Mouse (Mus musculus): ENCODE data around the gene Ankrd26. TPM values are rescaled to one million over a fixed set of nuclear protein-coding genes. Genes with fewer than 3 reads are reported as not detected.
A peak's percentile ranks its signal among the peaks of the same experiment; 100 is the strongest.

Ankrd26 gene
- 20.5 and 21.6 TPM in 2 replicates for polyA plus RNA-seq (2015; fragmentation: Nextera tagmentation; extraction: Ambion mirVana)

- Histone ChIP-seq H3K9me3 (ENCODE audit: control insufficient read depth, low read length) (no peaks in the 10 kb centered on the region), H3K27ac (ENCODE audit: low read length) (peak within 1 kb of the TSS; percentile 54; the same call in 1 of the 2 replicates), H3K27me3 (replicated peaks; ENCODE audit: control insufficient read depth, insufficient read depth, low read length) (no peaks in the 10 kb centered on the region), H3K4me2 (ENCODE audit: low read length) (peak within 1 kb of the TSS; percentile 97), H3K4me3 (replicated peaks; ENCODE audit: low read length) (peak within 1 kb of the TSS; percentile 57), H3K36me3 (ENCODE audit: control insufficient read depth, insufficient read depth) (peaks cover 9% of the 10 kb centered on the region), H3K4me1 (replicated peaks; ENCODE audit: control insufficient read depth, insufficient read depth, low read length) (peaks cover 31% of the 10 kb centered on the region), H3K9ac (replicated peaks; ENCODE audit: low read depth, low read length) (peak within 1 kb of the TSS; percentile 70)
- peak; percentile 99 for ATAC-seq
- 4% methylated on average over 54 of the region's 54 CpGs for WGBS
Measured at GRCm38 (mm10) chr6:118561745-118562609, at the start of gene Ankrd26. Gene Ankrd26, minus strand, starts transcription at chr6:118562226.

GRCm38 (mm10) chr6:118608906-118609305 is 46.9 kb upstream of the Ankrd26 start:
- ATAC-seq, result no peak
- 63% methylated on average over 6 of the region's 6 CpGs for WGBS

DNA sequence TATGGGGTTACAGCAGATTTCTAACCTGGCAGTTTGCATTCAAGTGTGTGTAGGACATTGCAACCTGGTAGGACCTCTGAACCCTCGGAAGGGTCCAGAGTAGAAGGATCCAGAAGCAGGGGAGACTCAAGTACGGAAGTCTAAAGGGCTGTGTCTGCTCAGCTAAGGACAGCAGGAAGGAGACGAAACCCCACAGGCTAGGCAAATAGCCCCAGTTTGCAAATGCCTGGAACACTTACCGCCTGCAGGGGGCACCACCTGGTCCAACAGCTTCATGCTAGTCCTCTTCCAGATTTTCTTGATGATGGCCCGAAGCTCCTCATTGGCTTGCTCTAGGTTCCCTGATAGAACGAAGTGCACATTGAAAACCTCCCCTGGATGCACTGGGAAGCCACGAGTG is 43.9 kb upstream of the Ankrd26 start:
- Histone ChIP-seq H3K27me3 (replicated peaks; ENCODE audit: control insufficient read depth, insufficient read depth, low read length) (no peaks in the 10 kb centered on the region), H3K9me3 (ENCODE audit: control insufficient read depth, low read length) (no peaks in the 10 kb centered on the region), H3K36me3 (ENCODE audit: control insufficient read depth, insufficient read depth) (peaks cover 2% of the 10 kb centered on the region), H3K4me3 (replicated peaks; ENCODE audit: low read length) (no peak overlapping the region), H3K27ac (ENCODE audit: low read length) (no peak overlapping the region), H3K9ac (replicated peaks; ENCODE audit: low read depth, low read length) (no peak overlapping the region), H3K4me1 (replicated peaks; ENCODE audit: control insufficient read depth, insufficient read depth, low read length) (no peaks in the 10 kb centered on the region), H3K4me2 (ENCODE audit: low read length) (no peak overlapping the region)
- no peak for ATAC-seq
- 70% methylated on average over 7 of the region's 7 CpGs for WGBS

More at GRCm38 (mm10) chr6:118608906-118609305, 46.9 kb upstream of the Ankrd26 start:
- Histone ChIP-seq H3K36me3 (ENCODE audit: control insufficient read depth, insufficient read depth) (0 out of 2 replicates have a peak, but pooled peaks cover 2% of the 10 kb centered on the region), H3K27ac (ENCODE audit: low read length) (no peak overlapping the region), H3K27me3 (replicated peaks; ENCODE audit: control insufficient read depth, insufficient read depth, low read length) (no peaks in the 10 kb centered on the region), H3K9me3 (ENCODE audit: control insufficient read depth, low read length) (no peaks in the 10 kb centered on the region), H3K4me3 (replicated peaks; ENCODE audit: low read length) (no peak overlapping the region), H3K4me1 (replicated peaks; ENCODE audit: control insufficient read depth, insufficient read depth, low read length) (no peaks in the 10 kb centered on the region), H3K4me2 (ENCODE audit: low read length) (no peak overlapping the region), H3K9ac (replicated peaks; ENCODE audit: low read depth, low read length) (no peak overlapping the region)

DNA sequence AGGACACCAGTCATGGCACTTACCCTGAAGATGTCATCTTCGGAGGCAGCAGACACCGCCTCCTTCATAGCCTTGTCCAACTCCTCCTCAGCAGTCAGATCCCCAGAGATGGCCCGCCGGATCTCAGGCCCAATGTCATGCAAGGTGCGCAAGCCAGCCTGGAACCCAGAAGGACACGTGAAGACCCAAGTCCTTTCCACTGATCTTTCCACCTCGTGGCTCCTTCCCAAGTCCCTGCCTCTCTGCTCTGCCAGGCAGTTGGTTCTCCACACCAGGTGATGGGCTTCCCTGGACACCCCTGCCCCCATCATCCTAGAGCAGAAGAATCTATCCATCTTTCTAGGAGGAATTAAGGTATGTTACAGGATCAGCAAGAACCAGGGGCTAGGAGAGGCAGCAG is 41.8 kb upstream of the Ankrd26 start:
- peaks cover 2% of the 10 kb centered on the region for H3K36me3 ChIP-seq (ENCODE audit: control insufficient read depth, insufficient read depth)
- H3K27me3 ChIP-seq (replicated peaks; ENCODE audit: control insufficient read depth, insufficient read depth, low read length), result no peaks in the 10 kb centered on the region

GRCm38 (mm10) chr6:118595681-118596055 is 33.6 kb upstream of the Ankrd26 start:
- no peak overlapping the region for H3K4me3 ChIP-seq (replicated peaks; ENCODE audit: low read length)
- H3K4me2 ChIP-seq (ENCODE audit: low read length), result no peak overlapping the region
- peaks cover 10% of the 10 kb centered on the region for H3K4me1 ChIP-seq (replicated peaks; ENCODE audit: control insufficient read depth, insufficient read depth, low read length)
- H3K9ac ChIP-seq (replicated peaks; ENCODE audit: low read depth, low read length), result no peak overlapping the region
- H3K9me3 ChIP-seq (ENCODE audit: control insufficient read depth, low read length), result no peaks in the 10 kb centered on the region
- no peak for ATAC-seq
- H3K27me3 ChIP-seq (replicated peaks; ENCODE audit: control insufficient read depth, insufficient read depth, low read length), result peaks cover 4% of the 10 kb centered on the region; the same call in 1 of the 2 replicates
- peaks cover 2% of the 10 kb centered on the region; the same call in 1 of the 2 replicates for H3K36me3 ChIP-seq (ENCODE audit: control insufficient read depth, insufficient read depth)
- no peak overlapping the region for H3K27ac ChIP-seq (ENCODE audit: low read length)
- WGBS, result 54% methylated on average over 9 of the region's 9 CpGs

More for the DNA sequence above, 41.8 kb upstream of the Ankrd26 start:
- Histone ChIP-seq H3K4me2 (ENCODE audit: low read length) (no peak overlapping the region), H3K27ac (ENCODE audit: low read length) (no peak overlapping the region), H3K4me3 (replicated peaks; ENCODE audit: low read length) (no peak overlapping the region), H3K9ac (replicated peaks; ENCODE audit: low read depth, low read length) (no peak overlapping the region), H3K9me3 (ENCODE audit: control insufficient read depth, low read length) (no peaks in the 10 kb centered on the region), H3K4me1 (replicated peaks; ENCODE audit: control insufficient read depth, insufficient read depth, low read length) (no peaks in the 10 kb centered on the region)
- 92% methylated on average over 7 of the region's 7 CpGs for WGBS
- ATAC-seq, result no peak

DNA sequence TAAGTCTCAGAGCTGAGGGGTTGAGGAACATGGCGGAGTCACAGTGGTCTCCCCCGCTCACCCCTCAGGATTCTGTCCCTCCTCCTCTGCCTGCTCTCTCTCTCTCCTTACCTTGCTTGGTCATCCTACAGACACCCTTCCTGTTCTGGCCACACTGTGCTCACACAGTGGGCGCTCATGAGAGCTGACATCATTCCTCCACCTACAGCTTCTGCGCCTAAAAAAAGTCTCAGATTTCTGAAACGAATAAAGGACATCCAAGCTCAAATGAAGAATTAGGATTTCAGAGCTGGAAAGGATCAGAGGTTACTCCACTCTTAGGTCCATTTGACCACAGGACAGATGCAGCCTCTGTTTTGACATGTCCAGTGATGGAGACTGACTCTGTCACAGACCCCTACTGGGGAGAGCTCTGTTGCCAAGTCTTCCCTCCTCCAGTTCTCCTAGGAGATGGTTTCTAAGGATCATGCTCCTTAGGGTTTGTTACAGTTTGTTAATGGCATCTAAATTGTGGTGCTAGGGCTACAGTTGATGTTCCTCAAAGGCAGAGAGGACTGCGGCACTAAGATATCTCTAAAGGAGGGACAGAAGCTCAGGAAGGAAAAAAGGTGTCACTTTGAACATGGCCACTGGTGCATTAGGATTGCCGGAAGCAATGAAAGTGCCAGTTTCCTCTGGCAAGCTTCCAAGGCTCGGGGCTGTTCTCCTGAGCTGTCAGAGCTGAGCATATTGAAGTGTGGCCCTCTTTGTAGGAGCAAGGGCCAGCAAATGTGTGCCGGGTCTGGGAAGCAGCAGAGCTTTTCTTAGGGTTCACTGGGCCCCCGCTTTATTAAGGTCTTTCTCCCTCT is 33.0 kb upstream of the Ankrd26 start:
- H3K9ac ChIP-seq (replicated peaks; ENCODE audit: low read depth, low read length), result no peak overlapping the region
- WGBS, result 73% methylated on average over 10 of the region's 10 CpGs
- H3K4me2 ChIP-seq (ENCODE audit: low read length), result no peak overlapping the region
- H3K27ac ChIP-seq (ENCODE audit: low read length), result no peak overlapping the region
- no peak overlapping the region for H3K4me3 ChIP-seq (replicated peaks; ENCODE audit: low read length)
- peaks cover 4% of the 10 kb centered on the region; the same call in 1 of the 2 replicates for H3K27me3 ChIP-seq (replicated peaks; ENCODE audit: control insufficient read depth, insufficient read depth, low read length)
- no peak for ATAC-seq
- H3K36me3 ChIP-seq (ENCODE audit: control insufficient read depth, insufficient read depth), result peaks cover 2% of the 10 kb centered on the region; the same call in 1 of the 2 replicates
- peaks cover 10% of the 10 kb centered on the region for H3K4me1 ChIP-seq (replicated peaks; ENCODE audit: control insufficient read depth, insufficient read depth, low read length)
- H3K9me3 ChIP-seq (ENCODE audit: control insufficient read depth, low read length), result no peaks in the 10 kb centered on the region

DNA sequence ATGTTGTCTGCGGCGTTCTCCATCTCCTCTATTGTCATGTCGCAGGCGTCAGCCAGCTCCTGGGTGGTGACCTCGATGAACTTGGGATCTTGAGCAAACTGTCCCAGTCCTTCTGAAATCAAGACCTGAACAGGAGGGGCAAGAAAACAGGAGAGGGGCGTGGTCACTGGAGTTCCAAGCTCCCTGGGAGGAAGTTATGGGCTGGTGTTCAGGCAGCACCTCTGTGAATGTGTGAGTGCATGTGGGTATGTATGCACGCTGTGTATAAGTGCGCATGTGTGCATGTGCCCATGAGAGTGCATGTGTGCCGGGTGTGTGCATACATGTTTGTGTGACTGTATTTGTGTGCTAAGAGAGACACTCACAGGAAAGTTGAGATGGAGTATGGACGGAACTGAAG is 32.0 kb upstream of the Ankrd26 start:
- H3K27me3 ChIP-seq (replicated peaks; ENCODE audit: control insufficient read depth, insufficient read depth, low read length), result peaks cover 4% of the 10 kb centered on the region; the same call in 1 of the 2 replicates
- ATAC-seq, result peak; percentile 45; the same call in 1 of the 2 replicates
- peaks cover 10% of the 10 kb centered on the region for H3K4me1 ChIP-seq (replicated peaks; ENCODE audit: control insufficient read depth, insufficient read depth, low read length)
- peaks cover 2% of the 10 kb centered on the region; the same call in 1 of the 2 replicates for H3K36me3 ChIP-seq (ENCODE audit: control insufficient read depth, insufficient read depth)
- H3K9ac ChIP-seq (replicated peaks; ENCODE audit: low read depth, low read length), result peak overlapping the region; percentile 40; the same call in 1 of the 2 replicates
- no peaks in the 10 kb centered on the region for H3K9me3 ChIP-seq (ENCODE audit: control insufficient read depth, low read length)
- WGBS, result 38% methylated on average over 10 of the region's 10 CpGs
- H3K4me2 ChIP-seq (ENCODE audit: low read length), result peak overlapping the region; percentile 62
- peak overlapping the region; percentile 37 for H3K4me3 ChIP-seq (replicated peaks; ENCODE audit: low read length)
- no peak overlapping the region for H3K27ac ChIP-seq (ENCODE audit: low read length)

- H3K27ac ChIP-seq (ENCODE audit: low read length), result no peak overlapping the region
- peak overlapping the region; percentile 62 for H3K4me2 ChIP-seq (ENCODE audit: low read length)
- ATAC-seq, result peak; percentile 63
- H3K4me3 ChIP-seq (replicated peaks; ENCODE audit: low read length), result peak overlapping the region; percentile 37
- H3K9me3 ChIP-seq (ENCODE audit: control insufficient read depth, low read length), result no peaks in the 10 kb centered on the region
- peak overlapping the region; percentile 40 for H3K9ac ChIP-seq (replicated peaks; ENCODE audit: low read depth, low read length)
- peaks cover 2% of the 10 kb centered on the region; the same call in 1 of the 2 replicates for H3K36me3 ChIP-seq (ENCODE audit: control insufficient read depth, insufficient read depth)
- H3K27me3 ChIP-seq (replicated peaks; ENCODE audit: control insufficient read depth, insufficient read depth, low read length), result peaks cover 4% of the 10 kb centered on the region; the same call in 1 of the 2 replicates
- H3K4me1 ChIP-seq (replicated peaks; ENCODE audit: control insufficient read depth, insufficient read depth, low read length), result peaks cover 10% of the 10 kb centered on the region
- WGBS, result 2% methylated on average over 34 of the region's 34 CpGs
Measured at GRCm38 (mm10) chr6:118593377-118594061, 31.5 kb upstream of the Ankrd26 start.

Data from forebrain, embryonic 16.5 days (tissue).